Mouse (Mus musculus) gastrocnemius, postnatal 36 days (tissue): ENCODE measurements around the gene Sox2. TPM values are rescaled to one million over a fixed set of nuclear protein-coding genes. Genes with fewer than 3 reads are reported as not detected.

ENCODE experiments used
- DNase-seq, 2 experiments: peaks; one replicate each; pipeline ENCODE4 v3.0.0; 2022
- intact Hi-C: fragments of 180-260 bp; cut with DNase I; formaldehyde crosslinking; loops from one replicate; pipeline ENCODE4 v1.15.1; 2025
- microRNA-seq, 2 experiments: library from miRNA; unstranded; fragments of <30 nt; microRNA quantifications; one replicate each; pipeline ENCODE4 v1.2.0; 2021
- total RNA-seq, 2 experiments: library from RNA; stranded (reverse); gene quantifications; 2 replicates each; pipeline ENCODE4 v1.2.3; 2021

The Sox2 gene
- total RNA-seq, 2 experiments from 2014 or later: not detected

- DNase-seq: no peak
- intact Hi-C loops: no loop called here
These were observed 29.7 kb downstream of the Sox2 start for GRCm38 (mm10) chr3:34679921-34680320.

- no peak for DNase-seq
- intact Hi-C loops: no loop called here
These were observed 37.9 kb downstream of the Sox2 start for GRCm38 (mm10) chr3:34688072-34688471.

- intact Hi-C loops: no loop called here
- no peak for DNase-seq
These were observed 41.6 kb downstream of the Sox2 start for GRCm38 (mm10) chr3:34691703-34692393.

GRCm38 (mm10) chr3:34692394-34692745 is 42.2 kb downstream of the Sox2 start:
- DNase-seq: no peak
- intact Hi-C loops: no loop called here

Small RNA genes within 50 kb of the gene (microRNA-seq; reads per million reads assigned to microRNA genes)
- 0 reads per million in 2 experiments for gene Mir1897
